Mouse (Mus musculus): ENCODE measurements around the gene Spata32. TPM values are rescaled to one million over a fixed set of nuclear protein-coding genes. Genes with fewer than 3 reads are reported as not detected.

Gene Spata32
- total and polyA plus RNA-seq, 3 experiments: not detected

DNA sequence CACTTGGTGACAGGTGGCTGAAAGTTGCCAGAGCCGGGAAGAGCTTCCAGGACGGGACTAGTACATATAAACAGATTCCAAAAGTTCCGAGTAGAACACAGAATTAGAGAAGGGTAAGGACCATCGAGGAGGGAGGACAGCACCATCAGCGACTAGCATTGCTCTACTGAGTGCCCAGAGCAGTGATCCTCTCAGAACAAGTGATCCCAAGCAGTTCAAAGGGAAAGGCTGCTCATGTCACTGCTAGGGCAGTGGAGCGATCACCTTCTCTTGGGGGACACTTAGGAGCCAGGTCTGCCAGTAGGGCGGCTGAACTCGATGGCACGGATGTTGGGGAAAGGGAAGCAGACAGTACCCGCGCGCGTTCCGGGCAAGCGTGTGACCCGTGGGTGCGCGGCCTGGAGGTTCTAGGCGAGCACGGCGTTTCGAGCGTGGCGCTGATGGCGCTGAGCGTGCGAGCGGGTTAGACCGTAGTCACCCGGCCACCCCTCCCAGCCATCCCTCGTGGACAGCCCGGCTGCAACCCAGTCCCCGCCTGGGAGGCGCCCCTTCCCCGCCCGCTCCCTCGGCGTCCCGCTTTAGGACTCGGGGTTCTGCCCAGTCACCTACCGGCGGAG, 48.6 kb upstream of the Spata32 start:
- Histone ChIP-seq H3K36me3 (replicated peaks in 1 of 2; ENCODE audit: control insufficient read depth in 1 of 2, insufficient read depth in 1 of 2, low read length in 1 of 2) (no peaks in the 10 kb centered on the region), H3K4me2 (ENCODE audit: insufficient read depth, low read depth, poor library complexity, severe bottlenecking) (peak overlapping the region; percentile 76), H3K9ac (ENCODE audit: insufficient read depth, low read depth) (peak overlapping the region; percentile 65), H3K4me1 (ENCODE audit: control insufficient read depth in 1 of 2, insufficient read depth in 2 of 2) (peaks cover 17 to 60% of the 10 kb centered on the region in 2 experiments), H3K27ac (ENCODE audit: insufficient read depth, low read depth) (peak overlapping the region; percentile 43), H3K9me3 (replicated peaks; ENCODE audit: low read length) (no peaks in the 10 kb centered on the region), H3K4me3 (replicated peaks in 1 of 3; ENCODE audit: low read depth in 2 of 3, low read length in 2 of 3, poor library complexity in 1 of 3) (peak overlapping the region; percentile 63 to 88 (median 81)), H3K27me3 (replicated peaks) (no peaks in the 10 kb centered on the region), H3K79me2 (replicated peaks; ENCODE audit: control insufficient read depth, extremely low read depth, insufficient read depth, poor library complexity, severe bottlenecking) (peaks cover 40% of the 10 kb centered on the region)
- dilution Hi-C loops (cut with MboI; ENCODE audit: extremely low pct_ligation_motif_present, extremely low pct_unique_long_range_greater_than_20kb, low sequenced_read_pairs): no loop called here
- DNase-seq (ENCODE audit: extremely low read depth): peak; percentile 41
- TF ChIP-seq CHD2 (IDR thresholded peaks at IDR 0.05; ENCODE audit: low read length) (no peak), MAZ (IDR thresholded peaks at IDR 0.05; ENCODE audit: low read depth, low read length) (no peak), GABPA (IDR thresholded peaks at IDR 0.05; ENCODE audit: insufficient replicate concordance, low read depth, low read length) (no peak), CTCF (conservative IDR thresholded peaks at IDR 0.05 in 1 of 2, IDR thresholded peaks at IDR 0.05 in 1 of 2; ENCODE audit: low read depth in 2 of 2, low read length in 2 of 2) (no peak), JUN (IDR thresholded peaks at IDR 0.05; ENCODE audit: insufficient read depth, low read depth, low read length) (no peak), PAX5 (IDR thresholded peaks at IDR 0.05; ENCODE audit: low read length) (no peak), MAX (IDR thresholded peaks at IDR 0.05; ENCODE audit: low read length) (peak; percentile 4; the same call in 1 of the 2 replicates), SMC3 (IDR thresholded peaks at IDR 0.05; ENCODE audit: low read depth, low read length) (no peak), BHLHE40 (IDR thresholded peaks at IDR 0.05; ENCODE audit: low read depth, low read length) (0 out of 2 replicates have a peak, but pooled peaks have one; percentile 2), ETS1 (conservative IDR thresholded peaks at IDR 0.05; ENCODE audit: low read depth, low read length) (no peak), ZKSCAN1 (IDR thresholded peaks at IDR 0.05; ENCODE audit: borderline replicate concordance, low read depth, low read length) (no peak), CHD1 (IDR thresholded peaks at IDR 0.05; ENCODE audit: low read depth, low read length) (peak; percentile 59; the same call in 1 of the 2 replicates), MXI1 (IDR thresholded peaks at IDR 0.05; ENCODE audit: low read depth, low read length) (no peak), NRF1 (IDR thresholded peaks at IDR 0.05; ENCODE audit: low read depth, low read length) (0 out of 2 replicates have a peak, but pooled peaks have one; percentile 5), NELFE (IDR thresholded peaks at IDR 0.05; ENCODE audit: low read depth, low read length) (peak; percentile 87; the same call in 1 of the 2 replicates), ELF1 (IDR thresholded peaks at IDR 0.05; ENCODE audit: low read depth, low read length) (no peak), E2F4 (IDR thresholded peaks at IDR 0.05; ENCODE audit: insufficient replicate concordance, low read depth, low read length) (no peak), HCFC1 (IDR thresholded peaks at IDR 0.05; ENCODE audit: low read depth, low read length) (no peak), JUND (conservative IDR thresholded peaks at IDR 0.05; ENCODE audit: low read depth, low read length) (no peak), IRF4 (IDR thresholded peaks at IDR 0.05; ENCODE audit: low read depth, low read length) (no peak), USF2 (conservative IDR thresholded peaks at IDR 0.05; ENCODE audit: low read depth, low read length) (no peak), TCF12 (IDR thresholded peaks at IDR 0.05; ENCODE audit: low read depth, low read length) (0 out of 2 replicates have a peak, but pooled peaks have one; percentile 35), ZMIZ1 (IDR thresholded peaks at IDR 0.05; ENCODE audit: low read depth, low read length) (no peak), KAT2A (IDR thresholded peaks at IDR 0.05; ENCODE audit: insufficient replicate concordance, low read length) (no peak), MAFK (IDR thresholded peaks at IDR 0.05; ENCODE audit: insufficient replicate concordance, low read length) (no peak), MEF2A (IDR thresholded peaks at IDR 0.05; ENCODE audit: borderline replicate concordance, low read depth, low read length) (no peak), RAD21 (IDR thresholded peaks at IDR 0.05; ENCODE audit: low read depth, low read length) (no peak), MYC (IDR thresholded peaks at IDR 0.05; ENCODE audit: low read depth, low read length) (no peak), TBP (conservative IDR thresholded peaks at IDR 0.05; ENCODE audit: low read depth, low read length) (no peak), EP300 (IDR thresholded peaks at IDR 0.05; ENCODE audit: low read length) (no peak), ZNF384 (IDR thresholded peaks at IDR 0.05; ENCODE audit: low read depth, low read length) (0 out of 2 replicates have a peak, but pooled peaks have one; percentile 16), POLR2A (IDR thresholded peaks at IDR 0.05; ENCODE audit: low read depth, low read length) (no peak), UBTF (IDR thresholded peaks at IDR 0.05; ENCODE audit: low read depth, low read length) (no peak; the same call in none of the 2 replicates), POLR2AphosphoS2 (IDR thresholded peaks at IDR 0.05; ENCODE audit: low read depth, low read length) (peak; percentile 82; the same call in 1 of the 2 replicates), SIN3A (IDR thresholded peaks at IDR 0.05; ENCODE audit: low read length) (peak; percentile 56; the same call in 1 of the 2 replicates), USF1 (IDR thresholded peaks at IDR 0.05; ENCODE audit: low read depth, low read length) (no peak), RCOR1 (conservative IDR thresholded peaks at IDR 0.05; ENCODE audit: low read depth, low read length) (no peak), ZC3H11A (IDR thresholded peaks at IDR 0.05; ENCODE audit: low read depth, low read length) (no peak)
- in situ Hi-C loops (cut with MboI; ENCODE audit: low pct_ligation_motif_present, low pct_unique_long_range_greater_than_20kb, low sequenced_read_pairs): no loop called here

Measured in CH12.LX (cell line).